Mouse (Mus musculus) megakaryocyte, embryonic 14.5 days (primary cell): ENCODE results near the gene Slc26a10.

Source experiments
- FLI1 ChIP-seq: IDR thresholded peaks from 2 replicates; pipeline ENCODE4 v1.6.1; 2012; ENCODE audit warnings: low read length, inconsistent platforms, mixed read lengths
- GATA1 ChIP-seq: IDR thresholded peaks from 3 replicates; pipeline ENCODE4 v1.6.1; 2012; ENCODE audit warnings: mixed read lengths, low read length, inconsistent platforms, borderline replicate concordance

DNA sequence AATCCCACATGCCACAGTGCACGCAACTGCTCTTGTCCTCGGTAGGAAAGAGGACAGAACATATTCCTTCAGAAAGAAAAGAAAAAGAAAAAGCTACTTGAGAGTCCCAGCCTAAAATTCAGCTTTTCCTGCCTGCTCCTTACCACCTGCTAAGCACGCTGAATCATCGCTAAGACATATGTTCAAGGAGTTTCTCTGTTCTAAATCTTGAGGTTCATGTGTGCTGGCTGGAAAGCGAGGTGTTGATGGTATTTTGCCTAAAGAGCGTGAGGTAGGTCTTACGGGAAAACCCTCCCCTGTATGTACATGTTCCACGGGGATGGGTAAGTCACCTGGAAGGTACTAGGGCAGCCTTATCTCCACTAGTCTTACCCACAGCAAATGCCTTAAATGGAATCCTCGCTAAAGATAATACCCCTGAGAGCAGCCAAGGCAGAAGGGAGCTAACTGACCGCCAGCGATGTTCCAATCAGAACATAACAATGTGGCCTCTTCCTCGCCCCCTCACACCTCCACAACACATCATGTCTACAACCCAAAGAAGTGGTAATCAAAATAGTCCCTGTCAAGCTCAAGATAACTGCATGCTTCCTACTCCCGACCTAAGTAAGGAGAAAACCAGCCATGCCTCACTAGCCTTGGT lies 29.6 kb upstream of the Slc26a10 start:
- no peak for TF ChIP-seq GATA1
- TF ChIP-seq FLI1 = no peak
